Mouse (Mus musculus) right cerebral cortex, postnatal 10 days (tissue): ENCODE results near the gene Armh3.

Experiments
- DNase-seq, 2 experiments: peaks; one replicate each; pipeline ENCODE4 v3.0.0; 2021; ENCODE audit warnings: low spot score in 2 of 2

The Armh3 gene

GRCm38 (mm10) chr19:45911236-45912025 lies 86.9 kb downstream of the Armh3 start:
- DNase-seq, result peak in 1 of 2 experiments; percentile 40

GRCm38 (mm10) chr19:45908246-45908645 lies 90.0 kb downstream of the Armh3 start:
- DNase-seq, result no peak

GRCm38 (mm10) chr19:45907416-45907815 lies 90.9 kb downstream of the Armh3 start:
- no peak for DNase-seq

- DNase-seq, result no peak
Observed at GRCm38 (mm10) chr19:45903861-45904260, 94.4 kb downstream of the Armh3 start.

GRCm38 (mm10) chr19:45902390-45903035 lies 95.8 kb downstream of the Armh3 start:
- DNase-seq, result no peak

GRCm38 (mm10) chr19:45900836-45901235 lies 97.5 kb downstream of the Armh3 start:
- no peak for DNase-seq

- no peak for DNase-seq
Observed at GRCm38 (mm10) chr19:45895726-45896125, 102.6 kb downstream of the Armh3 start.

- no peak for DNase-seq
Observed at GRCm38 (mm10) chr19:45882056-45882455, 116.2 kb downstream of the Armh3 start.

- no peak for DNase-seq
Observed at GRCm38 (mm10) chr19:45873320-45873719, 125.0 kb downstream of the Armh3 start.

GRCm38 (mm10) chr19:45855284-45855920 lies 142.9 kb downstream of the Armh3 start:
- DNase-seq, result no peak

- no peak for DNase-seq
Observed at GRCm38 (mm10) chr19:45854521-45854920, 143.8 kb downstream of the Armh3 start.

GRCm38 (mm10) chr19:45847733-45848093 lies 150.6 kb downstream of the Armh3 start:
- no peak for DNase-seq

GRCm38 (mm10) chr19:45847016-45847732 lies 151.1 kb downstream of the Armh3 start:
- DNase-seq, result peak in 1 of 2 experiments; percentile 36

GRCm38 (mm10) chr19:45844209-45844608 lies 154.1 kb downstream of the Armh3 start:
- no peak for DNase-seq

GRCm38 (mm10) chr19:45843424-45843823 lies 154.9 kb downstream of the Armh3 start:
- DNase-seq, result no peak

- DNase-seq, result no peak
Observed at GRCm38 (mm10) chr19:45837050-45837994, 161.0 kb downstream of the Armh3 start.

GRCm38 (mm10) chr19:45835490-45835889 lies 162.8 kb downstream of the Armh3 start:
- DNase-seq, result no peak

- DNase-seq, result no peak
Observed at GRCm38 (mm10) chr19:45833665-45834064, 164.6 kb downstream of the Armh3 start.

- no peak for DNase-seq
Observed at GRCm38 (mm10) chr19:45830679-45831078, 167.6 kb downstream of the Armh3 start.

- DNase-seq, result no peak
Observed at GRCm38 (mm10) chr19:45827736-45828135, 170.6 kb downstream of the Armh3 start.

- no peak for DNase-seq
Observed at GRCm38 (mm10) chr19:45827125-45827524, 171.2 kb downstream of the Armh3 start.
